Mouse (Mus musculus) kidney, embryonic 14.5 days (tissue): ENCODE data around the gene Iqsec2. TPM values are rescaled to one million over a fixed set of nuclear protein-coding genes. Genes with fewer than 3 reads are reported as not detected.

Source experiments
- ATAC-seq: fragments of 200-750 bp; cut with Nextera tagmentation; 2 replicates; pipeline ENCODE4 v1.8.0; 2017; ENCODE audit warnings: moderate number of reproducible peaks, mild to moderate bottlenecking, moderate TSS enrichment, moderate library complexity; ENCODE audit not compliant: low FRiP score, low TSS enrichment
- H3K27ac ChIP-seq: fragments of 300-500 bp; sonication (generic); 2 replicates; pipeline ENCODE4 v1.5.1; 2014; ENCODE audit warnings: low read depth, mild to moderate bottlenecking, low read length, moderate library complexity, mixed read lengths
- H3K27me3 ChIP-seq: fragments of 300-500 bp; sonication (generic); 2 replicates; pipeline ENCODE4 v1.6.1; 2014; ENCODE audit warnings: mild to moderate bottlenecking, low read length; ENCODE audit not compliant: control insufficient read depth, insufficient read depth
- H3K36me3 ChIP-seq: fragments of 300-500 bp; sonication (generic); 2 replicates; pipeline ENCODE4 v1.6.1; 2014; ENCODE audit warnings: low read length, mixed read lengths; ENCODE audit not compliant: control insufficient read depth, insufficient read depth
- H3K4me1 ChIP-seq: fragments of 300-500 bp; sonication (generic); 2 replicates; pipeline ENCODE4 v1.6.1; 2014; ENCODE audit warnings: low read length, mixed read lengths; ENCODE audit not compliant: control insufficient read depth, insufficient read depth
- H3K4me2 ChIP-seq: fragments of 300-500 bp; sonication (generic); replicated peaks from 2 replicates; pipeline ENCODE4 v1.6.1; 2014; ENCODE audit warnings: low read depth, mild to moderate bottlenecking, low read length
- H3K4me3 ChIP-seq: fragments of 300-500 bp; sonication (generic); 2 replicates; pipeline ENCODE4 v1.5.1; 2014; ENCODE audit warnings: mild to moderate bottlenecking, low read length
- H3K9ac ChIP-seq: fragments of 300-500 bp; sonication (generic); 2 replicates; pipeline ENCODE4 v1.6.1; 2014; ENCODE audit warnings: low read depth, mild to moderate bottlenecking, low read length, moderate library complexity
- H3K9me3 ChIP-seq: fragments of 300-500 bp; sonication (generic); 2 replicates; pipeline ENCODE4 v1.6.1; 2016; ENCODE audit warnings: low read length; ENCODE audit not compliant: control insufficient read depth
- WGBS: fragments of 180-500 bp; shearing (Covaris S2); extraction: QIAGEN DNeasy Blood & Tissue Kit; methylation state at CpG from one replicate; pipeline ENCODE4 v1.1.7; 2014; 5-methylcytosine and 5-hydroxymethylcytosine counted together
- polyA plus RNA-seq: library from polyadenylated mRNA; unstranded; fragments of >200 nt; fragmentation: Nextera tagmentation; extraction: Ambion mirVana; gene quantifications from 2 replicates; pipeline ENCODE4 v1.2.1, GENCODE M21; 2014

Gene Iqsec2
- polyA plus RNA-seq, 1 experiment from 2014 or later = 4.0 TPM

- Histone ChIP-seq H3K9me3 (no peaks in the 10 kb centered on the region), H3K27me3 (no peaks in the 10 kb centered on the region; the same call in 1 of the 2 replicates), H3K4me2 (no peak overlapping the region), H3K4me3 (no peak overlapping the region), H3K27ac (no peak overlapping the region), H3K4me1 (no peaks in the 10 kb centered on the region), H3K36me3 (no peaks in the 10 kb centered on the region), H3K9ac (no peak overlapping the region)
- WGBS = 35% methylated on average over 3 of the region's 3 CpGs
- no peak for ATAC-seq
Measured at GRCm38 (mm10) chrX:152172487-152172935, 28.4 kb downstream of the Iqsec2 start.

GRCm38 (mm10) chrX:152175284-152175683 lies 31.2 kb downstream of the Iqsec2 start:
- no peak overlapping the region for H3K4me2 ChIP-seq
- 30% methylated on average over 3 of the region's 3 CpGs for WGBS
- no peak overlapping the region for H3K27ac ChIP-seq
- no peaks in the 10 kb centered on the region for H3K9me3 ChIP-seq
- peak; percentile 58; the same call in 1 of the 2 replicates for ATAC-seq
- H3K4me1 ChIP-seq = 0 out of 2 replicates have a peak, but pooled peaks cover 4% of the 10 kb centered on the region
- H3K36me3 ChIP-seq = no peaks in the 10 kb centered on the region
- H3K9ac ChIP-seq = no peak overlapping the region
- H3K4me3 ChIP-seq = no peak overlapping the region
- H3K27me3 ChIP-seq = peaks cover 4% of the 10 kb centered on the region

GRCm38 (mm10) chrX:152177897-152178296 lies 33.8 kb downstream of the Iqsec2 start:
- H3K27ac ChIP-seq = no peak overlapping the region
- 0 out of 2 replicates have a peak, but pooled peaks cover 4% of the 10 kb centered on the region for H3K4me1 ChIP-seq
- H3K36me3 ChIP-seq = no peaks in the 10 kb centered on the region
- H3K9ac ChIP-seq = no peak overlapping the region
- 88% methylated on average over 2 of the region's 2 CpGs for WGBS
- no peak overlapping the region for H3K4me2 ChIP-seq
- no peak for ATAC-seq
- no peaks in the 10 kb centered on the region for H3K9me3 ChIP-seq
- H3K27me3 ChIP-seq = peaks cover 4% of the 10 kb centered on the region
- H3K4me3 ChIP-seq = no peak overlapping the region

- no peak overlapping the region for H3K9ac ChIP-seq
- H3K27me3 ChIP-seq = peaks cover 4% of the 10 kb centered on the region
- H3K27ac ChIP-seq = no peak overlapping the region
- H3K36me3 ChIP-seq = no peaks in the 10 kb centered on the region
- ATAC-seq = peak; percentile 91
- no peaks in the 10 kb centered on the region for H3K9me3 ChIP-seq
- H3K4me2 ChIP-seq = peak overlapping the region; percentile 29
- WGBS = 59% methylated on average over 8 of the region's 8 CpGs
- H3K4me1 ChIP-seq = 0 out of 2 replicates have a peak, but pooled peaks cover 4% of the 10 kb centered on the region
- H3K4me3 ChIP-seq = peak overlapping the region; percentile 27
Measured at GRCm38 (mm10) chrX:152178843-152179545, 34.9 kb downstream of the Iqsec2 start.

- 73% methylated on average over 7 of the region's 7 CpGs for WGBS
Measured at GRCm38 (mm10) chrX:152179670-152180656, 35.9 kb downstream of the Iqsec2 start.

GRCm38 (mm10) chrX:152187151-152187550 lies 43.1 kb downstream of the Iqsec2 start:
- Histone ChIP-seq H3K27ac (no peak overlapping the region), H3K4me1 (no peaks in the 10 kb centered on the region), H3K36me3 (no peaks in the 10 kb centered on the region), H3K9me3 (no peaks in the 10 kb centered on the region), H3K9ac (no peak overlapping the region), H3K27me3 (no peaks in the 10 kb centered on the region), H3K4me3 (no peak overlapping the region), H3K4me2 (no peak overlapping the region)
- no peak for ATAC-seq

More at GRCm38 (mm10) chrX:152179670-152180656, 35.9 kb downstream of the Iqsec2 start:
- no peaks in the 10 kb centered on the region for H3K36me3 ChIP-seq
- H3K4me1 ChIP-seq = 0 out of 2 replicates have a peak, but pooled peaks cover 4% of the 10 kb centered on the region
- no peak overlapping the region for H3K27ac ChIP-seq
- H3K4me3 ChIP-seq = no peak overlapping the region
- H3K4me2 ChIP-seq = no peak overlapping the region
- peaks cover 4% of the 10 kb centered on the region for H3K27me3 ChIP-seq
- H3K9ac ChIP-seq = no peak overlapping the region
- H3K9me3 ChIP-seq = no peaks in the 10 kb centered on the region
- no peak for ATAC-seq

- H3K4me2 ChIP-seq = no peak overlapping the region
- no peaks in the 10 kb centered on the region for H3K9me3 ChIP-seq
- no peaks in the 10 kb centered on the region for H3K36me3 ChIP-seq
- no peaks in the 10 kb centered on the region for H3K4me1 ChIP-seq
- no peaks in the 10 kb centered on the region for H3K27me3 ChIP-seq
- no peak overlapping the region for H3K27ac ChIP-seq
- 72% methylated on average over 1 of the region's 1 CpGs for WGBS
- no peak overlapping the region for H3K9ac ChIP-seq
- no peak for ATAC-seq
- H3K4me3 ChIP-seq = no peak overlapping the region
Measured at GRCm38 (mm10) chrX:152191266-152191665, 47.2 kb downstream of the Iqsec2 start.

- Histone ChIP-seq H3K9ac (no peak overlapping the region), H3K4me2 (no peak overlapping the region), H3K36me3 (no peaks in the 10 kb centered on the region), H3K27me3 (no peaks in the 10 kb centered on the region; the same call in 1 of the 2 replicates), H3K4me3 (no peak overlapping the region), H3K9me3 (no peaks in the 10 kb centered on the region), H3K27ac (no peak overlapping the region), H3K4me1 (peaks cover 8% of the 10 kb centered on the region; the same call in 1 of the 2 replicates)
- no peak for ATAC-seq
- 90% methylated on average over 1 of the region's 1 CpGs for WGBS
Measured at GRCm38 (mm10) chrX:152197814-152198648, 54.0 kb downstream of the Iqsec2 start.
